Mouse (Mus musculus): ENCODE measurements around the gene Blvrb. TPM values are rescaled to one million over a fixed set of nuclear protein-coding genes. Genes with fewer than 3 reads are reported as not detected.

Blvrb gene
- total and polyA plus RNA-seq, 3 experiments: 210 to 245 TPM; not detected in 1

DNA sequence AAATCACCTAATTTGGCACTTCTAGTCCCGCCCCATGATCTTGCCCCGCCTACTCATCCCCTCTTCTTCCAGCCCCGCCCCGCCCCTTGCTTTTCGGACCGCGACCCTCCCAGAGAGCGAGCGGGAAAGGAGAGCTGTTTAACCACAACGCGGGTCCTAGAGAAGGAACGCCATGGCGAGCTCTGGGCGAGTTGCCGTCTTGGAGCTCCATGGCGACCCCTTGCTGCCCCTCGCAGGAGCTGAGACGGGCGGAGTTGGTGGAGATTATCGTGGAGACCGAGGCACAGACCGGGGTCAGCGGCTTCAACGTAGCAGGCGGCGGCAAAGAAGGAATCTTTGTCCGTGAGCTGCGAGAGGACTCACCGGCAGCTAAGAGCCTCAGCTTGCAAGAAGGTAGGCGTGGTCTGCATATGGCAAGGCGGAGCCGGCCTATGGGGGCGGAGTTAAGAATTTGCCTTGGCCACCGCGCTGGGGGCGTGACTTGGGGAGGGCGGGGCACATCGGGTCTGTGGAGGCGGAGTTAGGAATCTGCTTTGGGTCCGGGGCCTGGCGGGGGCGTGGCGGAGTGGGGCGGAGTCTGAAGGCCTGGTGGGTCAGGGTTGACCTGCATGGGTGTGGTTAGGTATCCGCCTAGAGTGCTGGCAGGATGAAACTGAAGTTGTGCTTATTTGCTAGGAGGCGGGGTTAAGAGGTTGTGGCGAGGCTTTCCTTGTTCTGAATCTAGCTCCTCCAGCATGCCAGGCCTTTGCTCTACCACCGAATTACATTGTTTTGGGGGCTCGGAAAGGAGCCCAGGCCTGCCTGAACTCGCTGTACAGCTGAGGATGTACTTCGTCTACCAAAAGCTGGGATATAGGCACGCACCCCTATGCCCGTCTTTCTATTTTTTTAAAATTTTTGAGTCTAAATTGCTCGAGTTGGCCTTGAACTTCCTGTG lies 60.2 kb downstream of the Blvrb start (continued):
- TF ChIP-seq ZKSCAN1 (IDR thresholded peaks at IDR 0.05; ENCODE audit: low read depth, low read length): no peak
- no peak; the same call in 1 of the 2 replicates for TF ChIP-seq POLR2AphosphoS5 (IDR thresholded peaks at IDR 0.05; ENCODE audit: borderline replicate concordance, low read depth, low read length)
- no peak for TF ChIP-seq ZNF384 (IDR thresholded peaks at IDR 0.05; ENCODE audit: low read depth, low read length)
- TF ChIP-seq TCF12 (IDR thresholded peaks at IDR 0.05; ENCODE audit: low read depth, low read length): no peak

DNA sequence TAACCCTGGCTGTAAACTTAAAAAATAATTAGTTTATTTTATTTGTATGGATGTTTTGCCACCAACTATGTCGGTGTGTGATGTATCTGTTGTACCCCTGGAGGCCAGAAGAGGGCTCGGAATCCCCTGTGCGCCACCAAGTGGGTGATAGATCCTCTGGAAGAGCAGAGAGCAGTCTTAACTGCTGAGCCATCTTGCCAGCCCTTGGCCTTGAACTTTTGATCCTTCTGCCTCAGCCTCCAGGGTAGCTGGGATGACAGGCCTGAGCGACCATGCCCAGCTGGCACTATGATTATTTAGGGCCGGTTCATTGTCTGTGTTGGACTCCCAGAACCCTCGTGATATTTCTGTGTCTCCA lies 60.8 kb downstream of the Blvrb start:
- peak overlapping the region; percentile 63 for H3K27ac ChIP-seq (ENCODE audit: control insufficient read depth, low read depth, low read length)
- TF ChIP-seq POLR2AphosphoS2 (IDR thresholded peaks at IDR 0.05; ENCODE audit: low read length) (no peak), NELFE (IDR thresholded peaks at IDR 0.05; ENCODE audit: low read depth, low read length) (no peak), ETS1 (IDR thresholded peaks at IDR 0.05; ENCODE audit: low read depth, low read length) (peak; percentile 12; the same call in 1 of the 2 replicates), MYB (IDR thresholded peaks at IDR 0.05; ENCODE audit: low read depth, low read length) (no peak), POLR2A (IDR thresholded peaks at IDR 0.05; ENCODE audit: control insufficient read depth in 1 of 2, insufficient read depth in 1 of 2, low read depth in 1 of 2, low read length in 2 of 2, poor library complexity in 1 of 2) (no peak), GATA1 (IDR thresholded peaks at IDR 0.05; ENCODE audit: low read depth, low read length) (no peak), MAX (IDR thresholded peaks at IDR 0.05; ENCODE audit: low read length) (no peak), SIN3A (IDR thresholded peaks at IDR 0.05; ENCODE audit: low read length) (peak; percentile 66), MAFK (IDR thresholded peaks at IDR 0.05; ENCODE audit: borderline replicate concordance, low read depth, low read length) (no peak), MAZ (IDR thresholded peaks at IDR 0.05; ENCODE audit: low read depth, low read length) (0 out of 2 replicates have a peak, but pooled peaks have one; percentile 25), MEF2A (IDR thresholded peaks at IDR 0.05; ENCODE audit: extremely low read depth, insufficient replicate concordance, low read depth, low read length, poor library complexity, severe bottlenecking) (no peak), ZNF384 (IDR thresholded peaks at IDR 0.05; ENCODE audit: low read depth, low read length) (no peak), USF2 (IDR thresholded peaks at IDR 0.05; ENCODE audit: borderline replicate concordance in 1 of 2, insufficient read depth in 1 of 2, low read depth in 1 of 2, low read length in 2 of 2) (no peak), E2F4 (IDR thresholded peaks at IDR 0.05; ENCODE audit: borderline replicate concordance, low read depth, low read length) (no peak), RAD21 (IDR thresholded peaks at IDR 0.05; ENCODE audit: low read depth, low read length) (peak; percentile 47), CTCF (IDR thresholded peaks at IDR 0.05 in 2 of 3, conservative IDR thresholded peaks at IDR 0.05 in 1 of 3; ENCODE audit: control insufficient read depth in 1 of 3, insufficient read depth in 1 of 3, low read depth in 2 of 3, low read length in 3 of 3, poor library complexity in 1 of 3, severe bottlenecking in 1 of 3) (peak; percentile 58 to 96 (median 77)), JUND (IDR thresholded peaks at IDR 0.05; ENCODE audit: low read depth, low read length) (no peak), UBTF (IDR thresholded peaks at IDR 0.05; ENCODE audit: borderline replicate concordance, insufficient read depth, low read depth, low read length) (no peak), ELF1 (IDR thresholded peaks at IDR 0.05; ENCODE audit: low read depth, low read length) (no peak), EP300 (IDR thresholded peaks at IDR 0.05; ENCODE audit: low read depth in 1 of 2, low read length in 2 of 2) (0 out of 4 replicates have a peak, but pooled peaks of 1 of the 2 experiments have one; percentile 1), MYC (IDR thresholded peaks at IDR 0.05; ENCODE audit: low read depth, low read length) (no peak), MXI1 (IDR thresholded peaks at IDR 0.05; ENCODE audit: low read depth, low read length) (peak; percentile 26; the same call in 1 of the 2 replicates), BHLHE40 (IDR thresholded peaks at IDR 0.05; ENCODE audit: borderline replicate concordance, low read depth, low read length) (no peak), ZKSCAN1 (IDR thresholded peaks at IDR 0.05; ENCODE audit: low read depth, low read length) (no peak), KAT2A (conservative IDR thresholded peaks at IDR 0.05; ENCODE audit: low read depth, low read length) (no peak), ZC3H11A (IDR thresholded peaks at IDR 0.05; ENCODE audit: low read depth, low read length) (peak; percentile 50), SMC3 (IDR thresholded peaks at IDR 0.05; ENCODE audit: low read depth, low read length) (peak; percentile 83)
- DNase-seq (ENCODE audit: low read depth, low spot score): peak; percentile 89

More for the DNA sequence above, 60.8 kb downstream of the Blvrb start:
- peaks cover 0 to 9% of the 10 kb centered on the region in 2 experiments; a peak in 2 of 4 replicates for H3K36me3 ChIP-seq (ENCODE audit: control insufficient read depth in 1 of 2, insufficient read depth in 2 of 2, low read length in 2 of 2)
- H3K4me3 ChIP-seq (ENCODE audit: control insufficient read depth in 1 of 2, insufficient read depth in 1 of 2, low read depth in 2 of 2, low read length in 2 of 2): peak overlapping the region; percentile 55 to 61
- H3K9me3 ChIP-seq (replicated peaks; ENCODE audit: insufficient read depth, low read length): no peaks in the 10 kb centered on the region
- no peaks in the 10 kb centered on the region for H3K27me3 ChIP-seq (ENCODE audit: control insufficient read depth in 1 of 2, insufficient read depth in 2 of 2, low read length in 2 of 2)
- H3K79me2 ChIP-seq (ENCODE audit: control insufficient read depth, insufficient read depth, low read length, poor library complexity): no peaks in the 10 kb centered on the region; the same call in 1 of the 2 replicates
- H3K4me1 ChIP-seq (ENCODE audit: control insufficient read depth in 1 of 2, insufficient read depth in 2 of 2, low read length in 2 of 2): peaks cover 3 to 6% of the 10 kb centered on the region in 2 experiments; a peak in 3 of 4 replicates
- H3K9ac ChIP-seq (ENCODE audit: control insufficient read depth, low read depth, low read length, poor library complexity, severe bottlenecking): peak overlapping the region; percentile 55
